Mouse (Mus musculus): Measurements from ENCODE around the gene March10.
A peak's percentile ranks its signal among the peaks of the same experiment; 100 is the strongest.

Gene March10

GRCm38 (mm10) chr11:105407846-105408441, 48.6 kb downstream of the March10 start:
- DNase-seq (ENCODE audit: low spot score in 2 of 2) = no peak

- no peak for DNase-seq (ENCODE audit: low spot score in 2 of 2)
Observed at GRCm38 (mm10) chr11:105402355-105402754, 54.2 kb downstream of the March10 start.

- no peak for DNase-seq (ENCODE audit: low spot score in 2 of 2)
Observed at GRCm38 (mm10) chr11:105390290-105390689, 66.2 kb downstream of the March10 start.

- DNase-seq (ENCODE audit: low spot score in 2 of 2) = no peak
Observed at GRCm38 (mm10) chr11:105388636-105389035, 67.9 kb downstream of the March10 start.

- DNase-seq (ENCODE audit: low spot score in 2 of 2) = no peak
Observed at GRCm38 (mm10) chr11:105385266-105385665, 71.3 kb downstream of the March10 start.

- DNase-seq (ENCODE audit: low spot score in 2 of 2) = no peak
Observed at GRCm38 (mm10) chr11:105375821-105376235, 80.7 kb downstream of the March10 start.

- peak in 1 of 2 experiments; percentile 42 for DNase-seq (ENCODE audit: low spot score in 2 of 2)
Observed at GRCm38 (mm10) chr11:105374526-105375175, 81.9 kb downstream of the March10 start.

GRCm38 (mm10) chr11:105373881-105374280, 82.7 kb downstream of the March10 start:
- no peak for DNase-seq (ENCODE audit: low spot score in 2 of 2)

- no peak for DNase-seq (ENCODE audit: low spot score in 2 of 2)
Observed at GRCm38 (mm10) chr11:105371818-105372217, 84.7 kb downstream of the March10 start.

- no peak for DNase-seq (ENCODE audit: low spot score in 2 of 2)
Observed at GRCm38 (mm10) chr11:105369526-105370386, 86.8 kb downstream of the March10 start.

- no peak for DNase-seq (ENCODE audit: low spot score in 2 of 2)
Observed at GRCm38 (mm10) chr11:105368833-105369232, 87.7 kb downstream of the March10 start.

- no peak for DNase-seq (ENCODE audit: low spot score in 2 of 2)
Observed at GRCm38 (mm10) chr11:105367163-105367562, 89.4 kb downstream of the March10 start.

- peak; percentile 62 to 83 for DNase-seq (ENCODE audit: low spot score in 2 of 2)
Observed at GRCm38 (mm10) chr11:105366051-105366450, 90.5 kb downstream of the March10 start.

- DNase-seq (ENCODE audit: low spot score in 2 of 2) = peak in 1 of 2 experiments; percentile 50
Observed at GRCm38 (mm10) chr11:105365611-105366010, 90.9 kb downstream of the March10 start.

- DNase-seq (ENCODE audit: low spot score in 2 of 2) = peak; percentile 41 to 59
Observed at GRCm38 (mm10) chr11:105364386-105365065, 92.0 kb downstream of the March10 start.

GRCm38 (mm10) chr11:105363598-105364385, 92.7 kb downstream of the March10 start:
- no peak for DNase-seq (ENCODE audit: low spot score in 2 of 2)

GRCm38 (mm10) chr11:105362946-105363597, 93.5 kb downstream of the March10 start:
- DNase-seq (ENCODE audit: low spot score in 2 of 2) = peak; percentile 86 to 90

GRCm38 (mm10) chr11:105362041-105362765, 94.3 kb downstream of the March10 start:
- no peak for DNase-seq (ENCODE audit: low spot score in 2 of 2)

- no peak for DNase-seq (ENCODE audit: low spot score in 2 of 2)
Observed at GRCm38 (mm10) chr11:105356301-105356700, 100.2 kb downstream of the March10 start.

- no peak for DNase-seq (ENCODE audit: low spot score in 2 of 2)
Observed at GRCm38 (mm10) chr11:105353891-105354280, 102.6 kb downstream of the March10 start.

Measured in spleen, postnatal 10 days (tissue).